Mouse (Mus musculus) neural tube, embryonic 14.5 days (tissue): Measurements from ENCODE around the gene Arsb. TPM values are rescaled to one million over a fixed set of nuclear protein-coding genes. Genes with fewer than 3 reads are reported as not detected.
A peak's percentile ranks its signal among the peaks of the same experiment; 100 is the strongest.

Source experiments
- ATAC-seq: fragments of 200-750 bp; cut with Nextera tagmentation; 2 replicates; pipeline ENCODE4 v1.8.0; 2017; ENCODE audit warnings: low read depth, mild to moderate bottlenecking, moderate TSS enrichment, moderate library complexity
- H3K27ac ChIP-seq: fragments of 300-500 bp; sonication (generic); 2 replicates; pipeline ENCODE4 v1.5.1; 2014; ENCODE audit warnings: low read depth, mild to moderate bottlenecking, control low read depth, low read length, moderate library complexity, mixed read lengths
- H3K27me3 ChIP-seq: fragments of 300-500 bp; sonication (generic); 2 replicates; pipeline ENCODE4 v1.6.1; 2014; ENCODE audit warnings: low read length; ENCODE audit not compliant: control insufficient read depth, insufficient read depth
- H3K36me3 ChIP-seq: fragments of 300-500 bp; sonication (generic); 2 replicates; pipeline ENCODE4 v1.6.1; 2014; ENCODE audit warnings: low read length, mixed read lengths; ENCODE audit not compliant: control insufficient read depth, insufficient read depth
- H3K4me1 ChIP-seq: fragments of 300-500 bp; sonication (generic); 2 replicates; pipeline ENCODE4 v1.6.1; 2014; ENCODE audit warnings: low read length; ENCODE audit not compliant: control insufficient read depth, insufficient read depth
- H3K4me2 ChIP-seq: fragments of 300-500 bp; sonication (generic); 2 replicates; pipeline ENCODE4 v1.6.1; 2014; ENCODE audit warnings: mild to moderate bottlenecking, low read depth, low read length, control low read depth
- H3K4me3 ChIP-seq: fragments of 300-500 bp; sonication (generic); 2 replicates; pipeline ENCODE4 v1.5.1; 2014; ENCODE audit warnings: low read depth, low read length, control low read depth, mixed read lengths
- H3K9ac ChIP-seq: fragments of 300-500 bp; sonication (generic); replicated peaks from 2 replicates; pipeline ENCODE4 v1.6.1; 2014; ENCODE audit warnings: low read depth, mild to moderate bottlenecking, control low read depth, low read length, mixed read lengths
- H3K9me3 ChIP-seq: fragments of 300-500 bp; sonication (generic); 2 replicates; pipeline ENCODE4 v1.6.1; 2016; ENCODE audit warnings: low read length; ENCODE audit not compliant: control insufficient read depth
- WGBS: fragments of 180-500 bp; shearing (Covaris S2); extraction: QIAGEN DNeasy Blood & Tissue Kit; methylation state at CpG from one replicate; pipeline ENCODE4 v1.1.7; 2014; 5-methylcytosine and 5-hydroxymethylcytosine counted together
- polyA plus RNA-seq: library from polyadenylated mRNA; unstranded; fragments of >200 nt; fragmentation: Nextera tagmentation; extraction: Ambion mirVana; gene quantifications from 2 replicates; pipeline ENCODE4 v1.2.1, GENCODE M21; 2014

Gene Arsb
- polyA plus RNA-seq, 1 experiment from 2014 or later = 11.3 TPM

DNA sequence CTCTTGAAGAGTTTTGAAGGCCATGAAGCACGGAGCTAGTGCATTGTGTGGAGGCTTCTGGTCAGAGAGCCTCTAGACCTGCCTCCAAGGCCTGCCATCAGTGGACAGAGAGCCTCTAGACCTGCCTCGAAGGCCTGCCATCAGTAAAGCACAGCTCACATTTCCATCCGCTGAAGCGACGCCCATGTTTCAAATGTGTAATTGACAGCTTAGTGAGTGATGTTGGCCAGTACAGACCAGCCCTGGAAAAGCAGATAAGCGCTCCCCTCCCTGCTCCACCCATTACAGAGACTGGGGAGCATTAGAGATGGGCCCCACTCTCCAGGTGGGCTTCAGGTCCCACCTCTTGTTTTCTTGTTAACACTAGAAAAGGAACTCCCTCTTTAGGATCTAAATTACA, 13.9 kb upstream of the Arsb start:
- WGBS = 88% methylated on average over 6 of the region's 6 CpGs

DNA sequence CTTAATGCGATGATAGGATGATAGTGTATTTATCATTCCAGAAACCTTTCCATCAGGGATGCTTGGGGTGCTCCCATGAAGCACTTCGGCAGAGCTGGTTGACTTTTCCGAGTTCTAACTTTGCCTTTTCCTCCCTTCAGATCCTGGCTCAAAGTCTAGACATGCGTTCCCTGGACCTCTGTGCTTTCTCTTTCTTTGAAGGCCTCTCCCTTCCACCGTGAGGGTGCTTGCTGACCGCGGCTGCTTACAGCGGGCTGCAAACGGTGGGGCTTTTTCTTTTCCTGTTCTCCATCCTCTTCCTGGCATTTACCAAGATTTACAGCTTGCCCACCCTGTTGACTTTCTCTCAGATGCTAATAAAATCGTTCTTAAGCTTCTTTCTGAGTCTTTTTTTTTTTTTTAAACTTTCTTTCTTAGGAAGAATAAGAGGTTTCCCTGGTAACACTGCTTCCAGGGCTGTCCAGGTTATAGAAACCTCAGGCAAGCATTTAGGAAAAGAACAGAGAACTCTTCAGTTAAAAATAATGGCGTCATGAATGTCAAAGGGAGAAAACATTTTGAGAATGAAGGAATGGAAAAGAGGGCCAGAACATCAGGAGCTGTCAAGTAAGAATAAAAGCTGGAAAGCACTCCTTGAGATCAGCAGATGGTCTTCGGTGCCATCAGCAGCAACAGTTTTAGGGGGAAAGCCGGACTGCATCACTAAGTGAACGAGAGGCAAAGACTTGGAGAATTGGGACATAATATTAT, 13.1 kb upstream of the Arsb start:
- no peaks in the 10 kb centered on the region for H3K9me3 ChIP-seq
- 18% methylated on average over 14 of the region's 14 CpGs for WGBS
- 0 out of 2 replicates have a peak, but pooled peaks have one; percentile 54 for ATAC-seq
- H3K36me3 ChIP-seq = no peaks in the 10 kb centered on the region
- H3K27ac ChIP-seq = no peak overlapping the region
- H3K9ac ChIP-seq = no peak overlapping the region
- H3K4me3 ChIP-seq = no peak overlapping the region
- H3K4me2 ChIP-seq = no peak overlapping the region
- no peaks in the 10 kb centered on the region for H3K27me3 ChIP-seq
- no peaks in the 10 kb centered on the region for H3K4me1 ChIP-seq

More for the DNA sequence above, 13.9 kb upstream of the Arsb start:
- Histone ChIP-seq H3K4me1 (no peaks in the 10 kb centered on the region), H3K4me2 (no peak overlapping the region), H3K9ac (no peak overlapping the region), H3K4me3 (no peak overlapping the region), H3K9me3 (no peaks in the 10 kb centered on the region), H3K36me3 (no peaks in the 10 kb centered on the region), H3K27ac (no peak overlapping the region), H3K27me3 (no peaks in the 10 kb centered on the region)
- ATAC-seq = no peak

DNA sequence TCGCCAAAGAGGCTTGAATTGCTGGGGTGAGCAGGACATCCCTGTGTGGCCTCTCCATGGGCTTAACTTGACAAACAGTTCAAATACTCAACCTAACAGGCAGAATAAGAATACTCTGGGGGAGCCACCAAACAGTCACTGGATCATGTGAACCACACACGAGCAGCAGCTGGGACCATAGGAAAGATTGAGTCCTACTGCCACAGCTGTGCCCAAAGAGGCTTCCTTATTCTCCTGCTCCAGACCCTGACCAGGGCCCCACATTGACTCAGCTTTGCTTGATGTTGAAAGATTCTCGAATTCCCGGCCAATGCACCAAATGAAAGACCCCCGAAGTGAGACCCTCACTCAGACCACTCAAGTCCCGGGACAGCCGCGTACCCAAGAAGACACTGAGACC, 9.6 kb upstream of the Arsb start:
- WGBS = 97% methylated on average over 8 of the region's 8 CpGs

GRCm38 (mm10) chr13:93762879-93763278, 8.6 kb upstream of the Arsb start:
- H3K4me3 ChIP-seq = no peak overlapping the region
- ATAC-seq = no peak
- H3K27me3 ChIP-seq = no peaks in the 10 kb centered on the region
- no peak overlapping the region for H3K27ac ChIP-seq
- no peak overlapping the region for H3K9ac ChIP-seq
- H3K36me3 ChIP-seq = no peaks in the 10 kb centered on the region
- H3K9me3 ChIP-seq = no peaks in the 10 kb centered on the region
- 85% methylated on average over 3 of the region's 3 CpGs for WGBS
- no peaks in the 10 kb centered on the region for H3K4me1 ChIP-seq
- no peak overlapping the region for H3K4me2 ChIP-seq

More for the DNA sequence above, 9.6 kb upstream of the Arsb start:
- H3K27me3 ChIP-seq = no peaks in the 10 kb centered on the region
- ATAC-seq = no peak
- no peaks in the 10 kb centered on the region for H3K9me3 ChIP-seq
- no peak overlapping the region for H3K4me3 ChIP-seq
- no peak overlapping the region for H3K27ac ChIP-seq
- no peak overlapping the region for H3K4me2 ChIP-seq
- no peak overlapping the region for H3K9ac ChIP-seq
- H3K36me3 ChIP-seq = no peaks in the 10 kb centered on the region
- H3K4me1 ChIP-seq = no peaks in the 10 kb centered on the region

DNA sequence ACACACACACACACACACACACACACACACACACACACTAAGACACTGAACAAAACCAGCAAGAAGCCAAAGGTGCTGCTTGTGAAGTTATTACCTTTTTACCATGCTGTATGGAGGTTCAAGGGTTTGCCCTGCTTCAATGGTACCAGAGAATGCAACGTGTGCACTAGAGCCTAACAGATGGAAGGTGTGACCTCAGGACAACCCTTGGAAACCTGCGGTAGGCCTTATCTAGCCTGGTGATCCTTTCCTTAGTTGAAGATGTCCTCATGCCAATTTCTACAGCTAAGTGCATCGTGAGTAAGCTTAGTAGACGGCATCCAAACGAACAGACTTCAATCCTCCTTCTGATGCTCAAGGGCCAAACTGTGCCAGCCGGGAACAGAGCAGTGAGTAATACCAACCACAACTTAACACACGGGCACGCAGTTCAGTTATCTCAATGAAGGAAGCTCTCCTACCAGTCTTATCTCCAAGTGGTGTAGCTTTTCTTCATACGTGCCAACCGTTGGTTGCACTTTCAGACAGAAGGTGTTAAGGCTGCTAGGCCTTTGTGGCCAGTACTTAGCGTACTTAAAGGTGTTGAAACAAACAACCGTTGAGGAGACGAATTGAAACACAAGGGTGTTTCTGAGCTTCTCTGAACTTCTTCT, 7.0 kb upstream of the Arsb start:
- no peak for ATAC-seq
- H3K4me2 ChIP-seq = no peak overlapping the region
- WGBS = 90% methylated on average over 13 of the region's 13 CpGs
- no peak overlapping the region for H3K27ac ChIP-seq
- H3K4me3 ChIP-seq = no peak overlapping the region
- H3K9ac ChIP-seq = no peak overlapping the region
- H3K4me1 ChIP-seq = no peaks in the 10 kb centered on the region
- no peaks in the 10 kb centered on the region for H3K36me3 ChIP-seq
- no peaks in the 10 kb centered on the region for H3K9me3 ChIP-seq
- no peaks in the 10 kb centered on the region for H3K27me3 ChIP-seq

DNA sequence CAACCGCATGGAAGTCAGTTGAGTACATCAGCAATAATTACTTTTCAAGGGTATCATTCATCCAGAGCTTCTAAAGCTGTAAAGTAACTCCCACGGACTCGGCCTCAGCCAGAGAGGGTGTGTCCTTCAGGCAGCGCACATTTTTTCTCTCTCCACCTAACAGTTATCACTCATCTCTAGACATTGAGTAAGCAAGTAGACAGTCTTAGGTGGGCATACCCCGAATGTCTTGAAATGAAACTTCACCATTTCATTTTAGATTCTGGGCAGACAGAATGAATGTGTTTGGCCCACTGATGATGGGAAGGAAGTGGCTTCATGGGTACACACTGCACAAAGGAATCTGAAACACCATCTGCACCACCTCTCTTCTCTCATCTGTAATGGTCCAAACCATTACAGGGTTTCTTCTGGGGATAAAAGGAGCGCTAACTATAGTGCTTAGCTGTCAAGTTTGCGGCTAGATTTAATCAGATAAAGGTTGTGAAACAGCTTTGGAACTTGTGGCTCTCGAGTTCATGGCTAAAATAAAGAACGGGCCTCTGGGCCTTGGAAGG, 321 bp upstream of the Arsb start:
- H3K27me3 ChIP-seq = no peaks in the 10 kb centered on the region
- H3K9ac ChIP-seq = peak overlapping the region; percentile 90
- peak overlapping the region; percentile 98 for H3K4me2 ChIP-seq
- H3K9me3 ChIP-seq = no peaks in the 10 kb centered on the region
- peak overlapping the region; percentile 63 for H3K4me3 ChIP-seq
- peak; percentile 18; the same call in 1 of the 2 replicates for ATAC-seq
- H3K36me3 ChIP-seq = no peaks in the 10 kb centered on the region
- no peaks in the 10 kb centered on the region for H3K4me1 ChIP-seq
- peak overlapping the region; percentile 87 for H3K27ac ChIP-seq
- 28% methylated on average over 9 of the region's 9 CpGs for WGBS

DNA sequence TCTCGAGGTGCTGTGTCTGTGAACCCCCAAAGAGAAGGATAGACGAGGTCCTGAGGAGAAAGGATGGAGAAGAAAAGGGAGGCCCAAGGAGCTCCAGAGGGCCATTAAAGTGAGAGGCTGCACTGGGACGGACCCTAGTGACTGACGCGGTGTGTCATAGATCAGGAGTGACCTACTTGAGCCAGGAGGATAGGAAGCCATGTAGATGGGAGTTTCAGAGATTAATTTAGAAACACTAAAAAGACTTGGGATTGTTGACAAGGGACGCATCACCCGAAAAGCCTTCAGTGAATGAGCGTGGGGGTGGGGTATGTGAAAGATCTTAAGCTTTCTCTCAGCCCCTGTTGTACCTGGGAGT, 828 bp downstream of the Arsb start:
- Histone ChIP-seq H3K4me2 (peak overlapping the region; percentile 98), H3K9me3 (no peaks in the 10 kb centered on the region), H3K36me3 (no peaks in the 10 kb centered on the region), H3K9ac (peak overlapping the region; percentile 90), H3K4me1 (no peaks in the 10 kb centered on the region), H3K27ac (peak overlapping the region; percentile 87), H3K4me3 (peak overlapping the region; percentile 63), H3K27me3 (no peaks in the 10 kb centered on the region)
- WGBS = 30% methylated on average over 8 of the region's 8 CpGs
- ATAC-seq = no peak; the same call in none of the 2 replicates

DNA sequence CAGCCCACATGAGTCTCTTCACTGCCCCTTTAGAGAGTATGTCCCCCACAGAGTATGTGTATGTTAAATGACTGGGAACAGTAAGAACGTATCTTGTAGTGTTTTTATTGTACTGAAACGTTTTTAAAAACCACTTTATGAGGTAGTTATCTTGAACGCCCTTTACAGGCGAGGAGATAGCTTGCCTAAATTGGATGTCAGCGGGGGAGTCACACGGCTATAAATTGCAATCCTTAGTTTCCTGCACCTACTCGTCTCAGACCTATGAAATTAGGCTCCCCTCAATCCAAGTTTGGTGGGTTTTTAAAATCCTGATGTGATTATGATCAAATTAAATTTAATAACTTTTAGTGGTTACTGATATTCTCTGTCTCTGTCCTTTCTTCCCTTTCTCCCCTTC, 1.4 kb downstream of the Arsb start:
- peak overlapping the region; percentile 63; the same call in 1 of the 2 replicates for H3K4me3 ChIP-seq
- H3K9ac ChIP-seq = no peak overlapping the region
- H3K9me3 ChIP-seq = no peaks in the 10 kb centered on the region
- no peaks in the 10 kb centered on the region for H3K27me3 ChIP-seq
- H3K4me2 ChIP-seq = peak overlapping the region; percentile 98; the same call in 1 of the 2 replicates
- no peaks in the 10 kb centered on the region for H3K36me3 ChIP-seq
- no peaks in the 10 kb centered on the region for H3K4me1 ChIP-seq
- WGBS = 47% methylated on average over 7 of the region's 7 CpGs
- no peak overlapping the region for H3K27ac ChIP-seq
- no peak for ATAC-seq

- Histone ChIP-seq H3K9ac (no peak overlapping the region), H3K27ac (no peak overlapping the region), H3K36me3 (no peaks in the 10 kb centered on the region), H3K4me3 (no peak overlapping the region), H3K27me3 (no peaks in the 10 kb centered on the region), H3K4me1 (no peaks in the 10 kb centered on the region), H3K4me2 (no peak overlapping the region), H3K9me3 (no peaks in the 10 kb centered on the region)
- 67% methylated on average over 7 of the region's 7 CpGs for WGBS
- ATAC-seq = no peak
These were observed 2.4 kb downstream of the Arsb start for GRCm38 (mm10) chr13:93773704-93774315.
